Mouse (Mus musculus): ENCODE data around the gene Il21. TPM values are rescaled to one million over a fixed set of nuclear protein-coding genes. Genes with fewer than 3 reads are reported as not detected.

Gene Il21
- not detected for total RNA-seq (2021)
- long read RNA-seq, experiment 1: 0 reads
- long read RNA-seq, experiment 2: 0 reads

- no peak for DNase-seq
Observed at GRCm38 (mm10) chr3:37232586-37233222, at the start of gene Il21. Il21 (minus strand) TSS chr3:37232636.

- no peak for DNase-seq
Observed at GRCm38 (mm10) chr3:37280871-37281270, 48.4 kb upstream of the Il21 start.

- no peak for DNase-seq
Observed at GRCm38 (mm10) chr3:37280221-37280620, 47.8 kb upstream of the Il21 start.

GRCm38 (mm10) chr3:37274661-37275060 lies 42.2 kb upstream of the Il21 start:
- DNase-seq: no peak

GRCm38 (mm10) chr3:37273092-37273491 lies 40.7 kb upstream of the Il21 start:
- DNase-seq: no peak

GRCm38 (mm10) chr3:37271209-37271608 lies 38.8 kb upstream of the Il21 start:
- DNase-seq: peak; percentile 70

GRCm38 (mm10) chr3:37269926-37270325 lies 37.5 kb upstream of the Il21 start:
- no peak for DNase-seq

- no peak for DNase-seq
Observed at GRCm38 (mm10) chr3:37268338-37268737, 35.9 kb upstream of the Il21 start.

GRCm38 (mm10) chr3:37259331-37259999 lies 27.0 kb upstream of the Il21 start:
- DNase-seq: no peak

GRCm38 (mm10) chr3:37257776-37258175 lies 25.3 kb upstream of the Il21 start:
- DNase-seq: no peak

- no peak for DNase-seq
Observed at GRCm38 (mm10) chr3:37250967-37251366, 18.5 kb upstream of the Il21 start.

GRCm38 (mm10) chr3:37235025-37235424 lies 2.6 kb upstream of the Il21 start:
- DNase-seq: no peak

- DNase-seq: no peak
Observed at GRCm38 (mm10) chr3:37231153-37231552, 1.3 kb downstream of the Il21 start.

GRCm38 (mm10) chr3:37229082-37229829 lies 3.2 kb downstream of the Il21 start:
- no peak for DNase-seq

- DNase-seq: no peak
Observed at GRCm38 (mm10) chr3:37225124-37225523, 7.3 kb downstream of the Il21 start.

GRCm38 (mm10) chr3:37219071-37219470 lies 13.4 kb downstream of the Il21 start:
- peak; percentile 20 for DNase-seq

GRCm38 (mm10) chr3:37205226-37205800 lies 27.1 kb downstream of the Il21 start:
- DNase-seq: no peak

- peak; percentile 56 for DNase-seq
Observed at GRCm38 (mm10) chr3:37204556-37204955, 27.9 kb downstream of the Il21 start.

- peak; percentile 88 for DNase-seq
Observed at GRCm38 (mm10) chr3:37203984-37204428, 28.4 kb downstream of the Il21 start.

GRCm38 (mm10) chr3:37202856-37203255 lies 29.6 kb downstream of the Il21 start:
- no peak for DNase-seq

GRCm38 (mm10) chr3:37201122-37201916 lies 31.1 kb downstream of the Il21 start:
- DNase-seq: no peak

- no peak for DNase-seq
Observed at GRCm38 (mm10) chr3:37198302-37198701, 34.1 kb downstream of the Il21 start.

All from adrenal gland, postnatal 10 days (tissue).